Mouse (Mus musculus): Measurements from ENCODE around the gene Erich4.

Erich4 gene

GRCm38 (mm10) chr7:25623857-25624370, 8.2 kb upstream of the Erich4 start:
- no peak for DNase-seq (ENCODE audit: low spot score)

- no peak for DNase-seq (ENCODE audit: low spot score)
Observed at GRCm38 (mm10) chr7:25620751-25621150, 5.1 kb upstream of the Erich4 start.

GRCm38 (mm10) chr7:25620101-25620500, 4.4 kb upstream of the Erich4 start:
- no peak for DNase-seq (ENCODE audit: low spot score)

GRCm38 (mm10) chr7:25619722-25619991, 4.0 kb upstream of the Erich4 start:
- no peak for DNase-seq (ENCODE audit: low spot score)

GRCm38 (mm10) chr7:25618865-25619721, 3.4 kb upstream of the Erich4 start, which contains the start of gene Dmac2:
Gene Dmac2 (plus strand): TSS chr7:25619414.
- DNase-seq (ENCODE audit: low spot score), result peak; percentile 87

- no peak for DNase-seq (ENCODE audit: low spot score)
Observed at GRCm38 (mm10) chr7:25617376-25618160, 1.9 kb upstream of the Erich4 start.

- no peak for DNase-seq (ENCODE audit: low spot score)
Observed at GRCm38 (mm10) chr7:25614831-25615705, 624 bp downstream of the Erich4 start.

GRCm38 (mm10) chr7:25614086-25614485, 1.6 kb downstream of the Erich4 start:
- no peak for DNase-seq (ENCODE audit: low spot score)

- DNase-seq (ENCODE audit: low spot score), result no peak
Observed at GRCm38 (mm10) chr7:25611501-25611900, 4.2 kb downstream of the Erich4 start.

- no peak for DNase-seq (ENCODE audit: low spot score)
Observed at GRCm38 (mm10) chr7:25610056-25610455, 5.6 kb downstream of the Erich4 start.

GRCm38 (mm10) chr7:25607196-25607595, 8.5 kb downstream of the Erich4 start:
- DNase-seq (ENCODE audit: low spot score), result no peak

- DNase-seq (ENCODE audit: low spot score), result no peak
Observed at GRCm38 (mm10) chr7:25606625-25607063, 9.0 kb downstream of the Erich4 start.

GRCm38 (mm10) chr7:25601346-25601745, 14.3 kb downstream of the Erich4 start:
- DNase-seq (ENCODE audit: low spot score), result no peak

GRCm38 (mm10) chr7:25600666-25601065, 15.0 kb downstream of the Erich4 start:
- DNase-seq (ENCODE audit: low spot score), result no peak

- peak; percentile 51 for DNase-seq (ENCODE audit: low spot score)
Observed at GRCm38 (mm10) chr7:25599663-25600062, 16.0 kb downstream of the Erich4 start.

- DNase-seq (ENCODE audit: low spot score), result no peak
Observed at GRCm38 (mm10) chr7:25593859-25594258, 21.8 kb downstream of the Erich4 start.

GRCm38 (mm10) chr7:25591226-25591625, 24.5 kb downstream of the Erich4 start:
- DNase-seq (ENCODE audit: low spot score), result no peak

- DNase-seq (ENCODE audit: low spot score), result no peak
Observed at GRCm38 (mm10) chr7:25585351-25586204, 30.1 kb downstream of the Erich4 start.

- DNase-seq (ENCODE audit: low spot score), result no peak
Observed at GRCm38 (mm10) chr7:25584651-25585050, 31.0 kb downstream of the Erich4 start.

GRCm38 (mm10) chr7:25582301-25582810, 33.3 kb downstream of the Erich4 start:
- no peak for DNase-seq (ENCODE audit: low spot score)

GRCm38 (mm10) chr7:25579441-25579840, 36.3 kb downstream of the Erich4 start:
- DNase-seq (ENCODE audit: low spot score), result no peak
